Mouse (Mus musculus) gastrocnemius, postnatal 4 days (tissue): ENCODE measurements around the gene Tmem256. TPM values are rescaled to one million over a fixed set of nuclear protein-coding genes. Genes with fewer than 3 reads are reported as not detected.

Experiments
- DNase-seq, 2 experiments: peaks; one replicate each; pipeline ENCODE4 v3.0.0; 2021 to 2022; ENCODE audit warnings: low spot score in 2 of 2, mixed read lengths in 2 of 2
- long read RNA-seq, 2 experiments: library from polyadenylated mRNA; stranded (forward); transcript quantifications; one replicate each; pipeline ENCODE4 v2.0.0; 2021
- total RNA-seq, 2 experiments: library from RNA; stranded (reverse); gene quantifications; 2 replicates each; pipeline ENCODE4 v1.2.3; 2021

Gene Tmem256
- 100 to 1,000 TPM in 1 of 2 experiments, 10 to 100 TPM in 1; 97.5 to 141 TPM for total RNA-seq
- long read RNA-seq, experiment 1, transcript Tmem256-203 (4 exons, 421 nt) = major isoform, 22 of 45 reads
- long read RNA-seq, experiment 1, transcript Tmem256-201 (4 exons, 492 nt) = minor isoform, 21 of 45 reads
- long read RNA-seq, experiment 1, partial matches to known transcripts = 0 of 45 reads
- long read RNA-seq, experiment 1, other reads (novel, unspliced or antisense) = 0 of 45 reads
- long read RNA-seq, experiment 2, transcript Tmem256-203 (4 exons, 421 nt) = minor isoform, 28 of 68 reads
- long read RNA-seq, experiment 2, transcript Tmem256-201 (4 exons, 492 nt) = major isoform, 31 of 68 reads
- long read RNA-seq, experiment 2, partial matches to known transcripts = 0 of 68 reads
- long read RNA-seq, experiment 2, other reads (novel, unspliced or antisense) = 6 of 68 reads

DNA sequence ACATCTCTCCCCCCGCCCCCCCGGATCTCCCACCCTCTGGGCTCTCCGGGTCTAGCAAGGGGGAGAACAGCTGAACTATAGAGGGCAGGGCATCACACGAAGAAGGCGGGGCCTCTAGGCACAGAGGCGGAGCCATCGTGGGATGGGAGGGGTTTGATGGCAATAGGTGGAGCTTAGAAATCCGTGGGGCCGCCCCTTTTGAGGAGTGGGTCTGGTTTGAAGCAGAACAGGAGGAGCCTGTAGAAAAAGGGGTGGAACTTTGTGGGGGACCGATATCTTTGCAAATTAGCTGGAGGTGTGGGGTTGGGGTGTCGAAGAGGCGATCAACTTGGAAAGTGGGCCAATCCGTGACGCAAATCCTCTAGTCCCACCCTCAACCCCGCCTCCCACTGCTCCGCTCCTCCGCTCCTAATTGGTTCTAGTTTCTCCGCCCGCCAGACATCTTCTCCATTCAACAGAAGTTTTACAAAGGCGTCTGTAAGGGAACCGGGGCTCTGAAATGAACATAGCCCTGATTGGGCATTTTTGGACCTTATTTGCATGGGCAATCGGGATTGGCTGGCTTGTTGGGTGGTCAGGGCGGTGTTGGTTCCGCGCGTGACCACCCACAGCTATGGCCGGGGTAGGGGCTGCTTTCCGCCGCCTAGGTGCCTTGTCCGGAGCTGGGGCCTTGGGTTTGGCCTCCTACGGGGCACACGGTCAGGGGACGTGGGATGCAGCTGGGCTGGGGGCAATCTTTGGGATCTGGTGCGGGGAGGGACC is at the start of gene Tmem256:
Tmem256 (plus strand) TSS at position 563 of the 762 bp plus-strand sequence.
- DNase-seq = peak; percentile 81 to 94

DNA sequence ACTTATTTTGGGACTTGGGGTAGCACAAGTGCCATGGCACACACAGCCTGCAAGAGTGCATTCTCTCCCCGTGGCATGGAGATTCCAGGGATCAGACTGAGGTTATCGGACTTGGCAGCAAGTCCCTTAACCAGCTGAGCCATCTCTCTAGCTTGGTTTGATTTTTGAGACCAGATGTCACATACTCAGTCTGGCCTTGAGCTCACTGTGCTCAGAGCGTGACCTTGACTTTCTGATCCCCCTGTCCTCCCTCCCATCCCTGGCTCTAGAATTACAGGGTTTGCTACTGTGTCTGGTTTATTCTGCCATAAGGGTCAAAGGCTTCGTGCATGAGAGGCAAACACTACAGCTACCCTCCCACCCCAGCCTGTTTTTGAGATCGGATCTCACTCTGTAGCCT is 48.9 kb upstream of the Tmem256 start:
- no peak for DNase-seq

DNA sequence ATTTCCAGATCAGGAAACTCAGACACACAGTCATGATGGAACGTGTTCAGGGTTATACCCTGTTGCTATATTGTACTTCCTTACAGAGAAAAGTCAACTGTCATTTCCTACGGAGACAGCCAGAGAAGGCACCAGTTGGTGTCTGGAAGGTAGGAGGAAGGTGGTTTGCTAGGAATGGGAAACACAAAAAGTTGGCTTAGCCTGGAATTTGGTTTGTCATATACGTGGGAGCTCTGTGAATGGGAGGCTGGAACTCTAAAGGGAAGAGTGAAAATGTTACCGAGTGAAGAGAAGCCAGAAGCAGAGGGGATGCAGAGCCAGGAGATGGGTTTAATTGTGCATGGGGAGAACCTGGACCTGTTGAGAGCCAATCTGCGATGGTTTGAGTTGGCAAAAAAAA is 46.9 kb upstream of the Tmem256 start:
- no peak for DNase-seq

DNA sequence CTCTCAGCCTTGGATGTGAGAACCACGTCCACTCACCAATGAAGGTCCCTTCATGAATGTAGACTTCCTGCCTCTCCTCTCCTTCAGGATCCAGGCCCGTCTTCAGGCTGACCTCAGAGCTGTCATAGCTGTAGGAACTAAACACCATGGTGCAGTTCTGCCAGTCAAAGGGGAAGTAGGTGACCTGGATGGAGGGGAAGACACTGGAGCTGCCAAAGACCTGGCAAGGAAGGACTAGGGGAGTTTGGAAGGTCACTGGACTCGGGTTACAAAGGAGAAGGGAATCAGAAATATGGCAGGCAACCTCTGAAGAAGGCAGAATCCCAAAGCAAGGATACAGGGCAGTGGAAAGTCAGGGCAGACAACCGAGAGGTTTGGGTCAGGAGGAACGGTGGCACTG is 44.9 kb upstream of the Tmem256 start:
- no peak for DNase-seq

DNA sequence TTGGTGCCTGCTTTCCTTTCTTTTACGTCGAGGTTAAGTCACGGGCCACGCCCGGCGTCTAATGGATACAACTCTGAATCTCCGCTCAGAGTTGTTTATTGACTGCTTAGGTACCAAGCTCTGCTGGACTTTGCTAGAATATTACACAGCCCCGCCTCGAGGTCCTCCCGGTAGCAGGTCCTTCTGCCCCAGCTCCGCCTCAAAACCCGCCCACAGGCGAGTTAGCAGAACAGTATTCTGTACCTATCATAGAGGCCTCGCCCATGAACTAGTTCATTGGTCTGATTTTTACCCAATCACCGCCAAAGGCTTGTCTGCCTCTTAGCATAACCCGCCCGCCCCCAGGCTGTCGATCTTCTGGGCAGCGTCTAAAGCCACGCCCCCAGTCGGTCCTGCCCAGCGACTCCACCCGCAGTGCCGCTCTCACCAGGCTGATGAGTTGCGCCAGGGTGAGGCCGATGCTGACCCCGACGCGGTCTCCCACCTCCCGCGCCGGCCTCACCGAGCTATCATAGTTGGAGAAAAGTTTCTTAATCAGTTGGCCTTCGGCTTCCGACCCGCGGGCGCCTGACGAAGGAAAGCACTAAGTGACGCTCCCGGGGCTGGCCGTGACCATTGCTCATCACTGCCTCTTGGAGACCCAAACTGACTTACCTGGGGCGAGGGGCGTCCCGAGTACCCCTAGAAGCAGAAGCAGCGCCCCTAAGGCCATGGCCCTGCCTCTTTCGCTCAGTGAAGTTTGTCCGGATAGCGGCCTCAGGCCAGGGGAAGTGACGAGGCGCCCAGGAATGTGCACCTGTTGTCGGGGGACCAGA is 42.9 kb upstream of the Tmem256 start, which contains the start of gene Chrnb1:
Chrnb1 (minus strand) TSS at position 776 of the 815 bp plus-strand sequence.
- peak; percentile 79 to 92 for DNase-seq

DNA sequence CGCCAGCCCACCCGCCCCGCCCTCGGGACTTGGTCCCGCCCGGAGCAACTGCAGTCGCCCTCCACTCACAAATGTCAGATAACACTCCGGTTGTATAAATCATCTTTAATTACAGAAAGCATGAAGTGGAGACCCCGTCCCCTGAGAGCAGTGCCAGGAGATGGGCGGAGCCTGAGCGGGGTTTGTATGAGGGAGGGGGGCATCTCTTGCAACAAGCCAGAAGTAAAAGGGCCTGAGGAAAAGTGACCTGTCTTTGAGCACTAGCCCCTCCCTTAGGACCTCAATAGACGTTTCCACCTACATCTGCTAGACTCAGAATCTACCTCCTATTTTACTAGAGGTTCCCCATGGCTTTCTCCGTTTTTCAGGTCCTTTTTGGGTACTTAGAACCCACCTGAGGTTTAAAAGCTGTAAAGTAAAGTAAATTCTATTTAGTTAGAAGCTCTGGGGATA is 42.3 kb upstream of the Tmem256 start:
- no peak for DNase-seq

DNA sequence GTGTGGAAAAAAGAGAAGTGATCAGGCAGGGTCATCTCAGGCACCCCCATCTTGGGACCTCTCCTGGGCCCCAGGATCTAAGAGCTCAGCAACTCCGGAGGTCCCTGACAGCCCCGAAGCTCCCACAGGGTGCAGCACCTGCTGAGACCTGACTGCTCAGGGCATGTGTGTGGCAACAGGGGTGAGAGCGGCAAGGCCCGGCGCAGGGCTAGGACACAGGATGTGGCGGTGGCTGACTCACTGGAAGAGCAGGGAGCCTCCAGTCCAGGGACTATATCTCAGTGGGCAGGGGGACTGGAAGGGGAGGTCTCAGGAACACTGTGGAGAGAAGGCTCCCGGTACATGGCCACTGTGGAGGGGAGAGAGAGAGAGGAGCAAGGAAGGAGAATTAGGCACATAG is 40.4 kb upstream of the Tmem256 start:
- DNase-seq = no peak

DNA sequence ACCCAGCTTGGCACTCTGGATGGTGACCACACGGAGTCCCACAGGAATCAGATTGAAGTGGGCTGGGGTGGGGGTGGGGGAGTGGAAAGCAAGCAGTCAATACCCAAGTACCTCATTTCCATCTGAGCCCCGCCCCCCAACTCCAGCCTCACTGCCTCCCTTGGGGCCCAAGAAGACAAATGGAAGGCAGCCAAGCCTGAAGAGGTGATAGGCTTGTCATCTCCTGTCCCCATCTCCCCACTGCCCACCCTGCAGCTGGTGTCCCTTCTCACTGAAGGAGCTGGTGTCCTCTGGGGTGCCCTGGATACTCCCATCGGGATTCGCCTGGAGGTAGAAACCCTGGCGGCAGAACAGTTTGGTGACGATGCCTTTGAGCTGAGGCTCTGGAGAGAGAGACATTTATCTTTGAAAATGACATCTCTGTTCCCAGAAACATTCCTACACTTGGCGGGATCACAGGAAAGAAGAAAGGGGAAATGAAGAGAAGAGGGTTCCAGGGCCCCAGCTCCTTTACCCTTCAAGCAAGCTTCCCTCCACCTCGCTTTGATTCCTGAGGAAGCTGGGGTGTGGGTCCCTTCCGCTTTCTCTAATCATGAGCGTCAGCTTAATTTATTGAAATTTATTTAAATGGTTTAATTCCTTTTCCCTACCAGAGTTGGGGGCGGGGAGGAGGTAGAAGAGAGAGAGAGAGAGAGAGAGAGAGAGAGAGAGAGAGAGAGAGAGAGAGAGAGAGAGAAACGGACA is 38.7 kb upstream of the Tmem256 start:
- DNase-seq = no peak

DNA sequence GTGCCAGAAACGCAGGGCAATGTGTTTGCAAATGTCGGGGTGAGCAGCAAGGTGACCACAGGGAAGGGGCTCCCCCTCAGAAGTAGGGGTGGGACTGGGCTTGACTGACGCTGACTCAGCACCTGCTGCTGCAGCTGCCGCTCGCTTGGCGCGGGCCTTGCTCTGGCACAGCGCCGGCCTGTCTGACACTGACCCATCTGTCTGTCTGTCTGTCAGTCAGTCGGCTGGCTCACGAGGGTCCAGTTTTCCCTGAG is 38.2 kb upstream of the Tmem256 start:
- DNase-seq = peak in 1 of 2 experiments; percentile 60

DNA sequence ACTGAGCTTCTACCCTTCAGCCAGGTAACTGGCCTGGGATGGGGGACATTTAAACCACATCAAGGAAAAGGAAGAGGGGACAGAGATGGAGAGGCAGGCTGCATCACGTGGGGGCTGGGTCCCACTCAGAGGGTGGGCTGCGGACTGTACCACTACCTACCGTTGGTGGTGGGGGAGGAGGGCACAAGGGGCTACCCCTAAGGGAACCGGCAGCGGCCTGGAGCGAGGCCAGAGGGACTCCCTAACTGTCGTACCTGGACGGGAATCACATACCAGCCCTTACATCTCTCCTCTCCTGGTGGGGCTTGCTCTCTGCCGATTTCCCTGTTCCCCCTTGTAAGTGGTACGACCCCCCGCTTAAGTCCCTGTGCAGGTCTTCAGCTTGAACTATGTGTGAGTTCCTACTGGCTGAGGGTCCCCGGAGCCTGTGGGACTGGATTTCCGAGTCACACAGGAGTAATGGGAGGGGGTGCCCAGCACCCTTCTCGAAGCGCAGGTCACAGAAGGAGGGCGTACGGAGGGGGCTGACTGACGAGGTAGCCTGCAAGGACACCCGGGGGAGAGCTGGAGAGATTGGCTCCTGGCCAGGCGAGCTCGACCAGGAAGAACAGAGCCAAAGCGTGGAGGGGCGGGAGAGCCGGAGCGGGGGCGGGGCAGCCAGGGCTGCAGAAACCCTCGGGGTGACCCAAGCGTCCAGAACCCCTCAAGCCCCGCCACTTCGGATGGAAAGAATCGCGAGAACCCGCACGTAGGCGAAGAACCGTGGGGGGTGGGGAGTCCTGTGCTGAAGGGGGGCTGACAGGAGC is 37.7 kb upstream of the Tmem256 start:
- peak; percentile 60 to 72 for DNase-seq

DNA sequence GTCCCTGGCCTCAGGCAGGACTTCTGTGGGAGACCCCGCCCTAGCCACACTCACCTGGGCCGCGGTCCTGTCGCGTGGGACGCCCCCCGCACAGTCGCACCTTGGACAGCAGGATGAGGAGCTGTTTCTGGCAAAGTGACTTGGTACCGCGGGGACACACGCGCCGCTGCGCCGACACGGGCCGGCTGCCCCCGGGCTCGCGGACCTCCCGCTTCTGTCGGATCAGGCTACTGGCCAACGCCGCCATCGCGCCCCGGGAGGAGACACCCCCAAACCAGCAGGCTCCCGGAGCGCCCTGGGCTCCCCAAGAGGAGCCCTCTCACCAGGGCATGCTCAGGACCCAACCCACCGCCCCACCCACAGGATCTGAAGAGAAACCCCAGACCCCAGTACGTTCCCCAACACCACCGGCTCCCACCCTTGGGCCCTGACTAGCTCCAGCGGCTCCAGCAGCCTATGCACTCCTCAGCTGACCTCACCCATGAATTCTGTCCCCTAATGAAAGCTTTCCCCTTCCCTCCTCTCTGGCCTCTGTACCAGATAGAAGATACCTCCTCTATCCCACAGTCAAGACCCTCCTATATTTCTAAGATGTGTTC is 36.8 kb upstream of the Tmem256 start, which contains the start of gene Fgf11:
Fgf11 (minus strand) TSS at position 479 of the 599 bp plus-strand sequence.
- no peak for DNase-seq

DNA sequence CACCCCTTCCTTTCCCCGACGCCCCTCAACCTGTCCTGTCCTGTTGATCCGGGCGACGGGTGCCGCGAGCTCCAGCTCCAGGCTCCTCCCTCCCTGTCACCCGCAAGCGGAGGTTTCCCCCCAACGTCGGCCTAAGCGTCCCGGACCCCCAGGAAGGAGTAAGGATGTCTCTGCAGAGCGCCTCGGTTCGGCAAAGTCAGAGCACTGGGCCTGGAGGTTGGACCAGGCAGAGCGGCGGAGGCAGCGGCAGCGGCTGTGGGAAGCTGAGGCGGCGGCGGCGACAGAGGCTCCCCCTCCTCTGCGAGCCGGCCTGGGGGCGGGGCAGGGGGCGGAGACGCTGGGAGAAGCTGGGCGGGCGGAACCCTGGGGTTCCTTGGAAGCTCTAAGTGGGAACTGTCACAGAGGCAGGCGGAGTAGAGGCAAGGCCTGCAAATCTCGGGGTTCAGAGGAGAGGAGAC is 35.6 kb upstream of the Tmem256 start:
- peak; percentile 79 to 85 for DNase-seq

DNA sequence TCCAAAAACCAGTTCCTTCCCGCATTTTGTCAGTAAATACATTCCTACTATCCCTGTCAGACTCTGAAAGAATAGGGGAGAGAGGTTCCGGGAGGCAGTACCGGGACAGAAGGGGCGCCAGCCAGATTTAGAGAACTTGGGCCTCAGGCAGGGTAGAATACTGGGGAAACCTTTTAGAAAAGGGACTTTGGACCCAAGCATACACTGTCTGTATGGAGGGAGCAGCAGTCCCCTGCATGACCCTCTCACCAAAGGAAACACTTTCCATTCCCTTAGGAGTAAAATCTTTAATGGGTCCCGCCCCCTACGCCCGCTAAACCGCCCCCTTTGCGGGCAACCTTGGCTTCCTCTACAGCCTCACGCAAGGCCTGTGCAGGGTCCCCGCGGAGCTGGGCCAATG is 35.0 kb upstream of the Tmem256 start:
- no peak for DNase-seq

DNA sequence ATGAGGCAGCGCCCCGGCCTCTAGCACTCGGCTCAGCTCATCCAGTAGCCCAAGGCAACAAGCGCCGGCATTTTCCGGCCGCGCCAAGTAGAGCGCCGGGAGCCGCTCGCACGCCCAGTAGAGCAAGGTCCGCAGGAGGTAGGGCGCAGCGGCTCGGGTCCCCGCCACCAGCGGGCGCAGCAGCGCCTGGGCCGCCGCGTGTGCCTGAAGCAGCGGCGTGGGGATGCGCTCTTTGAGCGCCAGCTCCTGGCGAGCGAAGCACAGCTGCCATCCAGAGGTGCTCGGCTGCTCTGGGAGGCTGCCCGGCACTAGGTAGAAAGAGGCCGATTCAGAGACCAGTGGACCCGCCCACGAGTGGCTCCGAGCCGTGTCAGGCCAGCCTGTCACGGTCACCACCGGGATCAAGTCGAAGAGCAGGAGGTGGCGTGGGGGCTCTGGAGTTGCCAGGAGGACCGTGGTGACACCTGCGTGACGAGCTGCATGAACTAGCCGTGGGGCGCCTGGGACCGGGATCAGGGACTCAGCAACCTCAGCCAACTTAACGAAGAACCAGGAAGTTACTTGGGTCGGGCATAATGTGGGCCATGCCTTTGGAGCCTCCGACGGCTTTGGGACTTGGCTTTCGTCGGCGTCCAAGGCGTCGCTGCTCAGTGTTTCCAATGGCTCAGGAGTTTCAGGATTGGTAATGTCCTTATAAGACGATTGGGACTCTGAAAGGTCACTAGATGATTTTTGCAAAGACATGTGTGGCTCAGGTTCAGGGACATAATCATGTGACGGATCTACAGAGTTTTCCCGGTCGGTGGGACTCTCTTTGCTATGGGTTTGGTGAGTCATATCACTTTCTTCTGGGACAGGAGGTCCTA is 34.3 kb upstream of the Tmem256 start:
- peak; percentile 55 to 71 for DNase-seq

DNA sequence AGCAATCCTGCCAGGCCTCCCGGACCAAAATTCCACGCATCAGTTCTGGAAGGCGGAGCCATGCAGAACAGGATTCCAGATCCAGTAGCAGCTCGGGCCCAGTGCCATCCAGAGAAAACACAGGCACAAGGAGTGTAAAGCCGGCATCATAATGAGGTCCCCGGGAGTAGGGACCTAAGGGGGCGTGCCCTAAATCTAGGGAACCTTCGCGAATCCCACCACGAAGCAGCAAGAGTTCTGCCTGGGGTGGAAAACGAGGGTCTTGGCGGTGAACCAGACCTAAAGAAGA is 33.7 kb upstream of the Tmem256 start:
- no peak for DNase-seq

DNA sequence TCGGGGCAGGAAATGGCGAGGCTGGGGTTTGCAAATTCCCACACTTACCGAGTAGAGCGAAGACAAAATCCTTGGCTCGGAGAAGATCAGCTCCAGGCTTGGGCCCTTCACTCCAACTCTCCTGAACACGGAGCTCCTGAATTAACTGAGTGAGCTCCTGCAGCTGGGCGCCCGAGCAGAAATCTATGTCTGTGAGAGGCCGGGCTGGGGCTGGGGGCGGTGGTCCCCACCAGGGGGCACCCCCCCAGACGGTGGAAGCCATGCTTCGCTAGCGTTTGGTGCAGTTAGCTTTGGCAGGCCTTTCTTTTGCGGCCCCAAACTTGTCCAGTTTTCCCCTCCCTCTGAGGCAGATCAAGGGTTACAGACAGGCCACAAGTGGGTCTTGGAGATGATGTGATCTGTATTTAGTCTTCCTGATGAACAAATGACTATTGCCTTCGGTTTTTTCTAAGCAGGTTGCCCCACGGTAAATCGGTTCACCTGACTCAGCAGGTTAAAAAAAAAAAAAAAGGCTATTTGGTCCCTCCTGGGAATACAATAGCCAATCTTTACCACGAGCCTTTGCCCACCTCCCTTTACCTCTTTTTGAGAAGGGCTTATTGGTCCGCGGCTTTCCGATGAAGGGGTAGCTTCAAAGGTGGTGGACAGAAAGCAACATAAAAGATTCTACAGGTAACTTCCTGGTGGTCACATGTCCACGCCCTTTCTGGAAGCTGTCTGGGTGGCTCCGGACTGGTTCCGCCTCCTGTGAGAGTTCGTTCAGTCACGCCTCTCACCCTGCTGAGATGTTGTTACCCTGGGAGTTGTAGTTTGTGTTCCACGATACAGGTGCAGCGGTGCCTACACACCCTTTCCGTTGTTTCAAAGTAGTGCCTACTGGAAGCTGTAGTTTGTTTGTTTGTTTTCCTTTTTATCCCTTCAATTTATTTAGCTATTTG is 33.1 kb upstream of the Tmem256 start, which contains the start of gene Tmem102:
Tmem102 (minus strand) TSS at position 653 of the 938 bp plus-strand sequence.
- no peak for DNase-seq

DNA sequence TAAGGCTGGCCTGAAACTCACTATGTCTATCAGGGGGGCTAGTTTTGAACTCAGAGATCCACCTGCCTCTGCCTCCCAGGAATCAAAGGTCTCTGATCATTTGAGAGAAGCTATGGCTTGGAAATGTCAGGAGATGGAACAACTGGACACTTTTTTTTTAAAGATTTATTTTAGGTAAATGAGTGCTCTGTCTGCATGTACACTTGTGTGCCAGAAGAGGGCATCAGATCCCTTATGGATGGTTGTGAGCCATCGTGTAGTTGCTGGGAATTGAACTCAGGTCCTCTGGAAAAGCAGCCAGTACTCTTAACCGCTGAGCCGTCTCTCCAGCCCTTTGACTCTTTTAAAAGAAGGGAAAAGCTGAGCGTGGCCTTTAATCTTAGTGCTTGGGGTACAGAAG is 31.9 kb upstream of the Tmem256 start:
- DNase-seq = no peak
